Mouse (Mus musculus) lung, embryonic 16.5 days (tissue): ENCODE data around the gene Eps8l2. TPM values are rescaled to one million over a fixed set of nuclear protein-coding genes. Genes with fewer than 3 reads are reported as not detected.
"Not testable (repeated sequence)": the region's sequence is repeated elsewhere in the genome, so short reads cannot be mapped to it uniquely, and the experiment has no call there.

Experiments
- ATAC-seq: fragments of 200-750 bp; cut with Nextera tagmentation; 2 replicates; pipeline ENCODE4 v1.8.0; 2017; ENCODE audit warnings: low read depth, mild to moderate bottlenecking, moderate library complexity
- H3K27ac ChIP-seq: fragments of 300-500 bp; sonication (generic); 2 replicates; pipeline ENCODE4 v1.5.1; 2014; ENCODE audit warnings: mild to moderate bottlenecking, control low read depth, low read length
- H3K27me3 ChIP-seq: fragments of 300-500 bp; sonication (generic); 2 replicates; pipeline ENCODE4 v1.6.1; 2014; ENCODE audit warnings: low read depth, low read length, mixed read lengths; ENCODE audit not compliant: control insufficient read depth, insufficient read depth
- H3K36me3 ChIP-seq: fragments of 300-500 bp; sonication (generic); 2 replicates; pipeline ENCODE4 v1.6.1; 2014; ENCODE audit warnings: low read length; ENCODE audit not compliant: control insufficient read depth, insufficient read depth
- H3K4me1 ChIP-seq: fragments of 300-500 bp; sonication (generic); replicated peaks from 2 replicates; pipeline ENCODE4 v1.6.1; 2014; ENCODE audit warnings: low read length, mixed read lengths; ENCODE audit not compliant: control insufficient read depth, insufficient read depth
- H3K4me2 ChIP-seq: fragments of 300-500 bp; sonication (generic); 2 replicates; pipeline ENCODE4 v1.6.1; 2014; ENCODE audit warnings: low read depth, low read length, control low read depth
- H3K4me3 ChIP-seq: fragments of 300-500 bp; sonication (generic); 2 replicates; pipeline ENCODE4 v1.5.1; 2014; ENCODE audit warnings: mild to moderate bottlenecking, low read length, control low read depth
- H3K9ac ChIP-seq: fragments of 300-500 bp; sonication (generic); 2 replicates; pipeline ENCODE4 v1.6.1; 2014; ENCODE audit warnings: low read length, control low read depth
- H3K9me3 ChIP-seq: fragments of 300-500 bp; sonication (generic); 2 replicates; pipeline ENCODE4 v1.6.1; 2016; ENCODE audit warnings: low read length; ENCODE audit not compliant: control insufficient read depth
- WGBS: fragments of 180-500 bp; shearing (Covaris S2); extraction: QIAGEN DNeasy Blood & Tissue Kit; methylation state at CpG from one replicate; pipeline ENCODE4 v1.1.7; 2014; 5-methylcytosine and 5-hydroxymethylcytosine counted together
- polyA plus RNA-seq: library from polyadenylated mRNA; unstranded; fragments of >200 nt; fragmentation: Nextera tagmentation; extraction: Ambion mirVana; gene quantifications from 2 replicates; pipeline ENCODE4 v1.2.1, GENCODE M21; 2015

The Eps8l2 gene
- polyA plus RNA-seq, 1 experiment from 2014 or later: 37.4 TPM

DNA sequence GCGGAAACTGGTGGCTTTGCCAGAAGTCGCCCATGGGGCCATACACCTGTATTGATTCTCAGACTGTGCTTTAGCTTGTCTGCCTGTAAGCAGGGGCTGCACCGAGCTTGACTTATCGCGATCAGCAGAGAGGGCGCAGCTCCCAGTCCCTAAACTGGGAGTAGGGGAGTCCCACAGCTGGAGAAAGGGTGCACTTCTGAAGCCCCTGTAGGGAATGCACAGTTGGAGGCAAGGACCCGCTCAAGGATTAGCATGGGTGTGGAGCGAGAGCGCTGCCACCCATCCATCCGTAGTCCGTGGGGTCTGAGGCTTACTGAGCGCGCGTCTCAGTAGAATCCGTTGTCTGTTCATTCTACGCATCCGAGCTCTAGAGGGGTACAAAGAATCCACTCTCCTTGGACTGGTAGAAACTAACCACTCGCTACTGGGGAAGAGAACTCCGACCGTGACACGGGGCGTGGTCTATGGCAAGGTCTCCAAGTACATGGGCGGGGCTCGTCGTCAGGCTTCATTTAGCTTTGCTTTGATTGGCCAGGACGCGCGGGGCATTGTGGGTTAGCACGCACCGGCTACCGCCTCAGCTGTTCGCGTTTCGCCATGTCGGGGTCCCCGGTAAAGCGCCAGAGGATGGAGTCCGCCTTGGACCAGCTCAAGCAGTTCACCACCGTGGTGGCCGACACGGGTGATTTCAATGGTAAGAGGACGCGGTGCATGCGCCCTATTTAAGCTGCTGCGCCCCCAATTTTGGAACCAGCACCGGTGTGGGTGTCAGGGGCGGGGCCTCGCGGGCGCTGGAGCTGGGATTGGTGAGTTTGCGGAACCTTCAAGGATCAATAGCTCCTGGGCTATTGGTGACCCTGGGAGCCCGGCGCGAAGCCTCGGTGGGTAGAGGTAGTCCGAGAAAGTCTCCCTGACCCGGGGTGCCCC is 53.2 kb downstream of the Eps8l2 start, which contains the start of gene Taldo1:
Taldo1 (plus strand) TSS at position 575 of the 927 bp plus-strand sequence.
- H3K9me3 ChIP-seq: no peaks in the 10 kb centered on the region
- peak; percentile 97 for ATAC-seq
- H3K4me1 ChIP-seq: peaks cover 12% of the 10 kb centered on the region
- peaks cover 4% of the 10 kb centered on the region for H3K36me3 ChIP-seq
- peak within 1 kb of the TSS; percentile 87 for H3K4me3 ChIP-seq
- peak within 1 kb of the TSS; percentile 64 for H3K27ac ChIP-seq
- peak within 1 kb of the TSS; percentile 99 for H3K4me2 ChIP-seq
- peak within 1 kb of the TSS; percentile 81 for H3K9ac ChIP-seq
- whole genome bisulfite sequencing: under 1% methylated on average over 57 of the region's 57 CpGs
- H3K27me3 ChIP-seq: no peaks in the 10 kb centered on the region; the same call in 1 of the 2 replicates

DNA sequence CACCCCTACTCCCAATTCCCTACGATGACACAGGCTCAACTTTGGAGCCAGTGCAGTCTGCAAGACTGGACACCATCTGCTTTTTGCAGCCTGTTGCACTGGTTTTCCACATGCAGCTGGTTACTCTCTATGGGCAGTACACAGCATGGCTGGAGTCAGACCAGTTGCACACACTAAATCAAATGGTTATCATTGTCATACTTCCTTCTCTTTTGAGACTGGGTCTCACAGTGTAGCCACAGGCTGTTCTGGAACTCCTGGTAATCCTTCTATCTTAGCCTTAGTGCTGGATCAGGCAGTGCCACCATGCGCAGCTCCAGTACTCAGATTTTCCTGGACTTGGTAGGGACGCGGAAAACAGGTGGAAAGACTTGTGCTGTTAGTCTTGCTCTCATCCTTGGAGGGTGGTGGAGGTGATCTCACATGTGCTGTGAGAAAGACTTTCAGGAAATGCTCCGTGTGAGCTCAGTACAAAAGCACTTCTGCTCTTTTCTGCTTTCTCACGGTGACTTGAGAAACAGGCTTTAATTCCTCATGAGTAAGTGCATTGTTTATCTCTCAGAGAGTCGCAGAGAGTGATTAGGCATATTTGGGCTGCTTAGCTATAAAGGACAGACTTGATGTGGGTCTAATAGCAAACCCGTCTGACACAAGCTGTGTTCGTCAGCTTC is 54.0 kb downstream of the Eps8l2 start:
- 26% methylated on average over 9 of the region's 9 CpGs for WGBS
- Histone ChIP-seq H3K36me3 (peaks cover 4% of the 10 kb centered on the region), H3K4me3 (peak overlapping the region; percentile 87), H3K9ac (peak overlapping the region; percentile 81), H3K9me3 (no peaks in the 10 kb centered on the region), H3K27me3 (no peaks in the 10 kb centered on the region; the same call in 1 of the 2 replicates), H3K4me2 (peak overlapping the region; percentile 99), H3K27ac (peak overlapping the region; percentile 46), H3K4me1 (peaks cover 12% of the 10 kb centered on the region)
- ATAC-seq: no peak

DNA sequence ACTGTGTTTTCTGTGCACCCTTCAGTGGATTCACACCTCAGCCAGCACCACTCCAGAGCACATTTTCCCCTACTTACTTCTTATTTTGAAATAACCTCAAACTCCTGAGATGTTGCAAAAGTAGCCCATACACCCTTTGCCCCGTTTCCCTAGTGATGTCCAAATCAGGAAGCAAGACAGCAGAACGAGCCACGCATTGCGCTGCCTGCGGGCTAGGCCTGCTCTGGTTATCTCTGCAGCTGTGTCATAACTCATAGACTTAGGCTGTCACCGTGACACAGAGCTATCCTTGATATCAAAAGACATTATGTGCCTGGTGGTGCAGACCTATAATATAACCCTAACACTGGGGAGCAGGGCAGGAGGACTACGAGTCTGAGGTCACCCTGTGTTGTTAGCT is 55.5 kb downstream of the Eps8l2 start:
- Histone ChIP-seq H3K27ac (no peak overlapping the region), H3K9ac (no peak overlapping the region), H3K36me3 (peaks cover 9% of the 10 kb centered on the region), H3K4me1 (peaks cover 12% of the 10 kb centered on the region), H3K4me3 (no peak overlapping the region), H3K4me2 (no peak overlapping the region), H3K27me3 (no peaks in the 10 kb centered on the region; the same call in 1 of the 2 replicates), H3K9me3 (no peaks in the 10 kb centered on the region)
- no peak for ATAC-seq
- WGBS: 80% methylated on average over 7 of the region's 7 CpGs

DNA sequence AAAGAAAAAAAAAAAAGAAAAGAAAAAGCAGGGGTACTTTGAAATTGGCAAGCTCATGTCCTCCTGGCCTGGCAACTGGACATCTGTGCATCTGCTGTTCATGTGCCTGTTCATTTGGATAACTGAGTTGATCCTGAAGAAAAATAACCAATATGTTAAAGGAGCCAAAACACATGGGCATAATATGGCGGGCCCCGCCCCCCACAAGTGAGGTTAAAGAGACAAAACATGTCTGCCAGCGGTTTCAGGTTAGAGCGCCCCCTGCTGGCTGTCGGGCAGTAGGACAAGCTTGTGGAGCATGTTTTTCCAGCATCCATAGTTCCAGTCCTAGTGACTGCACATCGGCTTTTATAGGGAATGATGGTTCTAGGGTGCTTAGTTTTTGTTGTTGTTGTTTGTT is 56.1 kb downstream of the Eps8l2 start:
- Histone ChIP-seq H3K36me3 (peaks cover 11% of the 10 kb centered on the region), H3K4me2 (no peak overlapping the region), H3K9ac (no peak overlapping the region), H3K27ac (no peak overlapping the region), H3K4me1 (peaks cover 12% of the 10 kb centered on the region), H3K4me3 (no peak overlapping the region), H3K9me3 (no peaks in the 10 kb centered on the region), H3K27me3 (no peaks in the 10 kb centered on the region; the same call in 1 of the 2 replicates)
- ATAC-seq: no peak
- 25% methylated on average over 6 of the region's 6 CpGs for WGBS

DNA sequence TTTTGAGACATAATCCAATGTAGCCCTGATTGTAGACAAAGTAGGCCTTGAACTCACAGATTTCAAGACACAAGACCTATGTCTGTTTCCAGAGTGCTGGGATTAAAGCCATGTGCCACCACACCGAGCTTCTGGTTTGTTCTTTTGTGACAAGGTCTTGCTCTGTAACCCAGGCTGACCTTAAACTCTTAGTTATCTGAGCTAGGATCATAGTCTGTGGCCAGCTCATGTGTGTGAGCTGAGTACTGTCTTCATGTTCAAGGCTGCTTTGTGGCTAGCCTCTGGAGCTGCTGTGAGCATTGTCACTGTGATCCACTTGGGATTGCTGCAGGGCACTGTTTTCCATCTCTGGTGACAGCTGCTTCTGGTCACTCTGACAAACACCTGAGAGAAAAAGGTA is 56.7 kb downstream of the Eps8l2 start:
- H3K4me3 ChIP-seq: no peak overlapping the region
- no peaks in the 10 kb centered on the region for H3K9me3 ChIP-seq
- H3K27ac ChIP-seq: no peak overlapping the region
- no peaks in the 10 kb centered on the region; the same call in 1 of the 2 replicates for H3K27me3 ChIP-seq
- 63% methylated on average over 1 of the region's 1 CpGs for WGBS
- no peak overlapping the region for H3K9ac ChIP-seq
- H3K36me3 ChIP-seq: peaks cover 15% of the 10 kb centered on the region
- H3K4me2 ChIP-seq: no peak overlapping the region
- peaks cover 12% of the 10 kb centered on the region for H3K4me1 ChIP-seq
- ATAC-seq: no peak

DNA sequence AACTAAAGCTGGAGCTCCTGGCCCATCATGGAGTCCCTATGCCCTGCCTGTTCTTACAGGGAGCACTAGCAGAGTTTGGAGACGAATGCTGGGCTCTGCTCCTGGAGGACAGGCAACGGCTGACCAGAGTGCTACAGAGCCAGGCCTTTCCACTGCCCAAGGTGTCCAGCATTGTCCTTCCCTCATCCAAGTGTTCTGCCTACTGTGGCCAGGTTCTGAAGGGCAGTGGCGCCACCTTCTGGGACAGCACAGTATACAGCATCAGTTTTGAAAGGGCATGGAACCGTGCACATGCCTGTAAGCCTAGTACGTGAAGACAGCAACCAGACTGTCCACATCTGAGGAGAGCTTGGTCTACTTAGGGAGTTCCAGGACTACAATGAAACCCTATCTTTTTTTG is 64.6 kb downstream of the Eps8l2 start:
- Histone ChIP-seq H3K27ac (no peak overlapping the region), H3K9me3 (no peaks in the 10 kb centered on the region), H3K4me2 (no peak overlapping the region), H3K4me3 (no peak overlapping the region), H3K9ac (no peak overlapping the region), H3K4me1 (no peaks in the 10 kb centered on the region), H3K36me3 (peaks cover 25% of the 10 kb centered on the region), H3K27me3 (no peaks in the 10 kb centered on the region)
- 48% methylated on average over 5 of the region's 5 CpGs for WGBS
- peak; percentile 64 for ATAC-seq

DNA sequence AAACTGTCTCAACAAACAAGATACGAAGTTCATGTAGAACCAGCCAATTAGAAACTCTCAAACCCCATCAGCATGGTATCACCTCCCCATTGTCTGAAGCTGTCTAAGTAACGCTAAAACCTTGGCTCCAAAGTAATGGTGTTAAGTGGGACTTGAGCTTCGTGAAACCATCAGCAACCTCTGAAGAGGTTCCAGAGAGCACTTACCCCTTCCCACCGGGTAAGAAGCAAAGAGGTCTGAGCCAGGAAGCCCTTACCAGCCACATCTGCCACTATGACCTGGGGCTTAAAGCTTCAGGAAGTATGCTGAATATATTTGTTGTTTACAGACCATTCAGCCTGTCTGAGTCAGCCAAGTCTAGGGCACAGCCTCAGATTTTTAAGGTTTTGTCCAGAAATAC is 66.8 kb downstream of the Eps8l2 start:
- H3K9ac ChIP-seq: no peak overlapping the region
- no peak for ATAC-seq
- H3K27ac ChIP-seq: no peak overlapping the region
- H3K4me1 ChIP-seq: peaks cover 3% of the 10 kb centered on the region; the same call in 1 of the 2 replicates
- peaks cover 19% of the 10 kb centered on the region for H3K36me3 ChIP-seq
- WGBS: 62% methylated on average over 4 of the region's 4 CpGs
- no peaks in the 10 kb centered on the region for H3K9me3 ChIP-seq
- no peaks in the 10 kb centered on the region for H3K27me3 ChIP-seq
- H3K4me2 ChIP-seq: no peak overlapping the region
- H3K4me3 ChIP-seq: no peak overlapping the region

DNA sequence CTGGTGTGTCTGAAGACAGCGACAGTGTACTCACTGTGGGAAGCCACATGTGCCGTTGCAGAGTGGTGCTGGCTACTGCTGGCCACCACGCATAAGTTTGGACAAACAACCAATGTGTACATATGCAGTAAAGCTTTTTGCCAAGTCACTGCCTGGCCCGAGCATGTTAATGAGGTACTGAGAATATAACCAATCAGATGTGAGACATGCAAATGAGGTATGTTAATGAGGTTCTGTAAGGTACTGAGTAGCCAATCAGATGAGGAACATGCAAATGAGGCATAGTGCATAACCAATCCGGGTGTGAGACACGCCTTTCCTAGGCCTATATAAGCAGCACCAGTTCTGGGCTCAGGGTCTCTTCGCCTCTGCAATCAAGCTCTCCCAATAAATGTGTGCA is 69.0 kb downstream of the Eps8l2 start:
- not testable (repeated sequence) for H3K9me3 ChIP-seq, H3K9ac ChIP-seq, H3K27me3 ChIP-seq, H3K4me3 ChIP-seq, H3K4me1 ChIP-seq, ATAC-seq, H3K27ac ChIP-seq, H3K4me2 ChIP-seq
- WGBS: 91% methylated on average over 7 of the region's 7 CpGs
- H3K36me3 ChIP-seq: peaks cover 14% of the 10 kb centered on the region

DNA sequence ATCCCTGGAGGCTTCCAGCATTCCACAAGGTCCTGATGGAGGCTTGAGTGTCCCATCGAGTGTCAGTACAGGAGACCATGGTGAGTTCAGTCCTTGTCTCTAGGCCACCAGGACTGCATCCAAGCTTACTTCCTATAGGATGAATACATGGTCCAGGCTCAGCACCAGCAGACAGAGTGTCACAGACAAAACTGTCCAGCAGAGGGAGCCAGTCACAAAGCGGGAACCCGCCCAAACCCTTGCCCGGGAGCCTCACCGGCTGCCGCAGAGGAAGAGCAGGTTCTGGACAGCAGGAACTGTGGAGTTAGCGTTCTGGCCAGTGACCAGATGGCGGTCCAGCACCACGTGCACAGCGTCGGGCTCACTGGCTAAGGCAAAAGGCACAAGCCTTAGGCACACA is 70.2 kb downstream of the Eps8l2 start:
- Histone ChIP-seq H3K36me3 (peaks cover 12% of the 10 kb centered on the region), H3K9me3 (no peaks in the 10 kb centered on the region), H3K9ac (no peak overlapping the region), H3K27ac (no peak overlapping the region), H3K27me3 (no peaks in the 10 kb centered on the region), H3K4me2 (no peak overlapping the region), H3K4me1 (peaks cover 9% of the 10 kb centered on the region; the same call in 1 of the 2 replicates), H3K4me3 (no peak overlapping the region)
- peak; percentile 77 for ATAC-seq
- WGBS: 10% methylated on average over 11 of the region's 11 CpGs
